Mouse (Mus musculus) heart, postnatal 14 days (tissue): ENCODE measurements around the gene Tamm41. TPM values are rescaled to one million over a fixed set of nuclear protein-coding genes. Genes with fewer than 3 reads are reported as not detected.
A peak's percentile ranks its signal among the peaks of the same experiment; 100 is the strongest.

Experiments used
- DNase-seq, 2 experiments: peaks; one replicate each; pipeline ENCODE4 v3.0.0; 2021 to 2022
- intact Hi-C: fragments of 180-260 bp; cut with DNase I; formaldehyde crosslinking; loops from one replicate; pipeline ENCODE4 v1.15.1; 2025
- total RNA-seq, 2 experiments: library from RNA; stranded (reverse); gene quantifications; 2 replicates each; pipeline ENCODE4 v1.2.3; 2021

Gene Tamm41
- total RNA-seq, 2 experiments from 2014 or later: 12.5 to 14.4 TPM

GRCm38 (mm10) chr6:115033441-115033840, 4.2 kb downstream of the Tamm41 start:
- no peak for DNase-seq
- intact Hi-C loops: no loop called here

DNA sequence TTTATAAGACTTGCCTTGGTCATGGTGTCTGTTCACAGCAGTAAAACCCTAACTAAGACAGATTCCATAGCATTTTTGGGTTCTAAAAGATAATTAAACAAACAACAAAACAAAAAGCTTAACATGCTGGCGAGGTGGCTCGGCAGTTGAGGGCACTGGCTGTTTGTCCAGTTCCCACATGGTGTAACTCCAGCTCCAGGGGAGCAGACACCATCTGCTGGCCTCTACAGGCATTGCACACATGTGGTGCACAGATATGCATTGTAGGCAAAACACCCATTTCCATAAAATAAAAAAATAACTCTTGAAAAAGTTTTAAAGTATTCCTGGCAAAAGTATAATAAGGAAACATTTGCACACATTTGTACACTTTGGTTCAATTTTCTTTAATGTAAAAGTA, 7.6 kb downstream of the Tamm41 start:
- intact Hi-C loops: no loop called here
- DNase-seq: no peak

DNA sequence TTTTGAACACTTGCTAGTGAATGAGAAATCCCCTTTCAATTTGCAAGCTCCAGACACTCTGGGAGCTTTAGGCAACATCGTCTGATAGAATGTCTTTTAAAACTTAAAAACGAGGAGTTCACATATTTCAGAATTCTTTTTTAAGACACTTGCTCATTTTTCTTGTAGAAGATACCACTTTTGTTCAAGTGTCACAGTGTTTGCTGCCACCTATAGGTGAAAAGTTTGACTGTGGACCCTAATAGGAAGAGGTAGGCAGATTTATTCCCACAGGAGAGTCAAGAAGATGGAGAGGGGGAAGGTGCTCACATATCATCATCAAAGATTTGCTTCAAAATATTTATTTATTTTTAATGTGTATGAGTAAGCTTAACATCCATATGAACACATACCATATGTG, 8.4 kb downstream of the Tamm41 start:
- intact Hi-C loops: loop anchor here (5.0 kb wide), 2 partner anchors 102 to 307 kb away; no protein-coding TSS in a partner anchor
- DNase-seq: peak in 1 of 2 experiments; percentile 35

GRCm38 (mm10) chr6:115027485-115027992, 10.1 kb downstream of the Tamm41 start:
- intact Hi-C loops: loop anchor here (5.0 kb wide), 2 partner anchors 100 to 305 kb away; no protein-coding TSS in a partner anchor
- no peak for DNase-seq

DNA sequence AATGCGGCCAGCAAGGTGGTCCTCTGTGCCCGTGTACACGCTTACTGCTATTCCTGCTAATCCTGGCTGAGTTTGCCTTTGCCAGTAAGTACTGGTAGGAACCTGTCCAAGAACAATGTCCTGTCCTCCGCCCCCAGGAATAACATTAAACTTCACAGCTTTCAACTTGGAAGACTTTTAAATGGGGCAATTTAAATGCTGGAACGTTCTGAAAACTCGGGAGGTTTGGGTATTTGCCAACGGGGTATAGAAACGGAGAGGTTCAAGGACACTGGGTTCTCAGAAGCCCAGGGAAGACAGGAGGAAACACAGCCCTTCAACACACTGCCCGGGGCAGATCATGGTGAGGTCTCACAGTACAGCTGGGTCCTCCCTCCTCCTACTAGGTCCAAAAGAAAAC, 14.8 kb downstream of the Tamm41 start:
- intact Hi-C loops: no loop called here
- DNase-seq: no peak

GRCm38 (mm10) chr6:115015461-115015860, 22.2 kb downstream of the Tamm41 start:
- intact Hi-C loops: no loop called here
- DNase-seq: no peak

GRCm38 (mm10) chr6:115013574-115013973, 24.1 kb downstream of the Tamm41 start:
- intact Hi-C loops: no loop called here
- DNase-seq: no peak

DNA sequence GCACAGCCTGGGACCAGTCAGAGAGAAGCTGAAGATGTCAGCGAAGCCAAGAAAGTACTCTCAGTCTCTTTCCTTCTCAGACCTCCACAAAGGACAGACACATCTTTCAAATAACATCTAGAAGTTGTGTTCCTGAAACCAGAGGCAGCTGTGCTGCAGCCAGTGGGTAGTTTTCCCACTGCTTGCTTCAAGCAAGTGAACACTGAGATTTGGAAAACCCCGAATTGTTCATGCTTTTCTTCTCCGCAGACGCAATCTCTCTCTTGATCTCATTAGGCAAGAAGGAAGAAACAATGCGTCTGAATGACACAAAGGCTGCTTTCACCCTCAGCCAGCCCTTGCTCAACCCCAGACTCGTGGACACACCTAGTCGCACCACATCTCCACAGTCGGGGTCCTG, 25.9 kb downstream of the Tamm41 start:
- intact Hi-C loops: no loop called here
- no peak for DNase-seq

DNA sequence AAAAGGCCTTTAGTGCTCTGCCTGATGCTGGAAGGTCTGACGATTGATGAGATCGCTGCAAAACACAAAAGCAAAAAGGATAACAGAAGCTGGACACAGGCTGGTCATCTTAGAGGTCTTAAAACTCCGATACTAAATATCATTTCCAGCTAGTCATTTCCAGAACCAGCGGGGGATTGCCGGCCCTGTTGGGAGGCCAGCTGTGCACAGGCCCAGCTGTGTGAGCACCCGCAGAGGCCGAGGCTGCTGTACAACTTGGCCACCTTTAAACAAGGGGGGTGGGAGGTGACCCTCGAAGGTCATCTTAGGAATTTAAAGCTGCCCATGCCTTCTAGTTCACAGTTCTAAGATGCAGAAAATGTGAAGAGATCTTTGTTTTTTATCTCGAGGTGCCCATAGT, 26.9 kb downstream of the Tamm41 start:
- no peak for DNase-seq
- intact Hi-C loops: no loop called here

DNA sequence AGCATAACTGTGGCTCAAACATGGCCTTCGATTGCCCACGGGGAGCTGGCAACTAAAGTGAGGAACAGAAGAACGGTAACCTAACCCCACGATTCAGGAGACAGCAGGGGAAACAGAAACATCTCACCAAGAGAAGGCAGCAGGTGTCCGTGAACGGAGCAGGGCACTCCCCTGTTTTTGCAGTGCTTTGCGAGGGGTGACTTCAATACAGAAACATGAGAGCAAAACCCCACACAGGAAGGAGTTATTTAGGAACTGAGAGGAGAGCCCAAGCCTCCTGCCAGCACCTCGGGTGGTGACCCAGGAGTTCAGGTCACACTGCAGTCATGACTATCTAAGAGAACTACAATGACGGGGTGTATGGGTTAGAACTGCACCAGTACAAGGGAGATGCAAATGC, 27.4 kb downstream of the Tamm41 start:
- intact Hi-C loops: no loop called here
- no peak for DNase-seq

GRCm38 (mm10) chr6:115007728-115008127, 29.9 kb downstream of the Tamm41 start:
- intact Hi-C loops: loop anchor here (1.0 to 2.0 kb wide), 2 partner anchors 79 to 283 kb away; no protein-coding TSS in a partner anchor
- DNase-seq: peak; percentile 79 to 90

GRCm38 (mm10) chr6:115006948-115007347, 30.7 kb downstream of the Tamm41 start:
- DNase-seq: peak; percentile 50 to 62
- intact Hi-C loops: loop anchor here (1.0 to 2.0 kb wide), 2 partner anchors 79 to 282 kb away; no protein-coding TSS in a partner anchor

GRCm38 (mm10) chr6:115006065-115006464, 31.6 kb downstream of the Tamm41 start:
- intact Hi-C loops: loop anchor here (2.0 kb wide), 1 partner anchor 281 kb away; no protein-coding TSS in a partner anchor
- DNase-seq: no peak

- DNase-seq: no peak
- intact Hi-C loops: no loop called here
Measured at GRCm38 (mm10) chr6:115005351-115005890, 32.3 kb downstream of the Tamm41 start.

GRCm38 (mm10) chr6:115004636-115005035, 33.0 kb downstream of the Tamm41 start:
- DNase-seq: no peak
- intact Hi-C loops: no loop called here

DNA sequence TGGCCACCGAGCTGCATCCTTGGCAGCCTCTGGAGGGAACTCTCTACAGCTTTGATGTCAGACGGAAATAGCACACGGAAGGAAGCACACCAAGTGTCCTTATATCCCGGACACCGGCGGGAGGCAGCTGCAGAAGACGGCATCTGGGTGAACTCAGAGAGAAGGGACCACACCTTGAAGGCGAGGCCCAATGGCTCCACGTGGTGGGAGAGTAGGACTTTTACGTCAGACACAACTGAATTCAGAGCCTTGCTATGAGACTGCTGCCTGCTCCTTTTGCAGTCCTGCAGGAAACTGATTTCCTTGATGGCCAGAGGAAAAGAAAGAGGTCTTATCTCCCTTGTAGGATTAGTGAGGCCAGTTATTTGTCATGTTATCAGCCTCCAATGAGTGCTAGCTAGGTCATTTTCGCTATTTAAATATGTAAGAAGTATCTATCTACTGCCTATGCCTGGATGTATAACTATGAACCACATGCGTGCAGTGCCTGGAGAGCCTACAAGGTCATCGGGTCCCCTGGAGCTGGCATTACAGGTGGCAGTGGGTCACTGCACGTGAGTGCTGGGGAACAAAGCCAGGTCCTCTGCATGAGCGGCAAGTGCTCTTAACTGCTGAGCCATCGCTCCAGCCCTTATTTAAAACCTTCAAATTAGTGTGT, 39.2 kb downstream of the Tamm41 start:
- DNase-seq: no peak
- intact Hi-C loops: no loop called here

DNA sequence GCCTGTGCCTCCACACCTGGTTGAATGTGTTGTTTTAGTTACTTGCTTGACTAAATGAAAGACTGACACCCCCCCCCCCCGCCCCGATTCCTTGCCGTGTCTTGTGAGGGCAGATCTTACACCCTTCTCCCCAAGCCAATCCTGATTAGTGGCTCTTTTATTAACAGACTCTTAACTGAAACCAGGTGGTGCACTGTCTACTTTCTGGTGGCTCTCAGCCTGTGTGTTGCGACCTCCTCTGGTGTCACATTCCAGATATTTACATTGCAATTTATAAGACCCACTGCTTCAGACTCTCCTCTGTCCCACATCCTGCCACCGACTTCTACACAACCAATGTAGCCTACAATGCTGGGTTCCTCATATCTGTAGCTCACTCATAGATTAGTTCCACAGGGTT, 40.2 kb downstream of the Tamm41 start:
- DNase-seq: no peak
- intact Hi-C loops: no loop called here

DNA sequence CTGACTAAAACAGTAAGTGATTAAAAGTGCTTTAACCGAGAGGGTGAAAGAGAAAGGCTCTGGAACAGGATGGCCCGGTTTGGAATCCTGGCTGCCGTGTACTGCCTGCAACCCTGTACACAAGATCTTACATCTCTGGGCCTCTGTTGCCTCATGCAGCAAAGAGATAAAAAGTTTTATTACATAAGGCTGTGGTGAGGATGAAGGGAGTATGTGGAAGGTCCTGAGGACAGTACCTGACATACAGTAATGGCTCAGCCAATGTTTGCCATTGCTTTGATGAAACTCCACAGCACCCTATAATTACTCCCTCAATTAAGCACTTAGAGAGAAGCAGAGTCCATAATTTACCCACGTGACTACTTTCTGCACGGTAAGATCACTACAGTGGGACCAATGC, 40.8 kb downstream of the Tamm41 start:
- intact Hi-C loops: no loop called here

GRCm38 (mm10) chr6:114994079-114994478, 43.6 kb downstream of the Tamm41 start:
- DNase-seq: peak in 1 of 2 experiments; percentile 34

More for the DNA sequence above, 40.8 kb downstream of the Tamm41 start:
- no peak for DNase-seq

DNA sequence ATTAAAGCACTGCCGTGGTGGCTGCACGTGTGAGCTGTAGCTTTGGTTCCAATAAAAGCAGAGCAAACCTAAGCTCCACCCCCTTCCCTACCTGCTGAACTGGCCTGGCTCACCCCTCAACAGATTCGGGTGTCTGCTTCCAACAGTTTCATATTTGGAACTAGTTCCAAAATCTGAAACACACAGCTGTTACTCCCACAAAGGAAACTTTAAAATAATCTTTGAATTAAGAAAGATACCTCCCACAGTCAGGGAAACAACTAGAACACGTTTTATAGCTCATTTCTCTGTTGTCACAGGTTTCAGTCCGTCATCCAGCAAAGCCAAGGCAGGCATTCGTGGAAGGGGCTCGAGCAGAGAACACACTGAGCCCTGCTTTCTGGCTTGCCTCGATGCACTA, 44.0 kb downstream of the Tamm41 start:
- no peak for DNase-seq
- intact Hi-C loops: no loop called here

More at GRCm38 (mm10) chr6:114994079-114994478, 43.6 kb downstream of the Tamm41 start:
- intact Hi-C loops: no loop called here

DNA sequence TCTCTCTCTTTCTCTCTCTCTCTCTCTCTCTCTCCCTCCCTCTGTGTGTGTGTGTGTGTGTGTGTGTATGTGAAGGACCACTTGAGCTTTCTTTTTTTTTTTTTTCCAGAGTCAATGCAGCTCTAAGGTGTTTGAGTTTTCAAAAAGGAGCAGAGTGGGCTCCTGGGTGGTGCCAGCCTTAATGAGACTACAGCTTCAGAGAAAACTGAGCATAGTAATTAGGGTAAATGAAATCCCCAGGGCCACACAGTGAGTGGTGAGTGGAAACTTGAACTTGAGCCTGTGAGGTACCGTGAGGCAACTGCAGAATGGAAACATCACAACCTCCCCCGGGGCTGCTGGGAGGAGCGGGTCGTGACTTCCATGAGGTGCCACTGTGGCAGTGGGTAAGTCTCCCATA, 45.8 kb downstream of the Tamm41 start:
- no peak for DNase-seq
- intact Hi-C loops: no loop called here

- DNase-seq: no peak
Measured at GRCm38 (mm10) chr6:114988619-114988980, 49.1 kb downstream of the Tamm41 start.

More at GRCm38 (mm10) chr6:114988619-114988980, 49.1 kb downstream of the Tamm41 start:
- intact Hi-C loops: no loop called here
